Mouse (Mus musculus) forebrain, embryonic 10.5 days (tissue): ENCODE measurements around the gene Sh3rf1. TPM values are rescaled to one million over a fixed set of nuclear protein-coding genes. Genes with fewer than 3 reads are reported as not detected.

Source experiments
- DNase-seq: peaks from one replicate; pipeline ENCODE4 v3.0.0-alpha.2; 2017; ENCODE audit warnings: low spot score; ENCODE audit errors: extremely low spot score
- H3K27ac ChIP-seq: fragments of 300-500 bp; sonication (generic); 2 replicates; pipeline ENCODE4 v1.5.1; 2016; ENCODE audit warnings: mild to moderate bottlenecking
- H3K27me3 ChIP-seq: fragments of 300-500 bp; sonication (generic); 2 replicates; pipeline ENCODE4 v1.6.1; 2016; ENCODE audit warnings: mild to moderate bottlenecking; ENCODE audit not compliant: poor library complexity, severe bottlenecking
- H3K36me3 ChIP-seq: fragments of 300-500 bp; sonication (generic); replicated peaks from 2 replicates; pipeline ENCODE4 v1.6.1; 2016; ENCODE audit warnings: mild to moderate bottlenecking, moderate library complexity
- H3K4me1 ChIP-seq: fragments of 300-500 bp; sonication (generic); 2 replicates; pipeline ENCODE4 v1.6.1; 2016
- H3K4me3 ChIP-seq: fragments of 300-500 bp; sonication (generic); 2 replicates; pipeline ENCODE4 v1.5.1; 2016; ENCODE audit warnings: mild to moderate bottlenecking, moderate library complexity
- H3K9me3 ChIP-seq: fragments of 300-500 bp; sonication (generic); 2 replicates; pipeline ENCODE4 v1.6.1; 2016; ENCODE audit warnings: mild to moderate bottlenecking, moderate library complexity
- WGBS: fragments of 180-500 bp; shearing (Covaris S2); methylation state at CpG from one replicate; pipeline ENCODE4 v1.1.7; 2016; 5-methylcytosine and 5-hydroxymethylcytosine counted together
- polyA plus RNA-seq: library from polyadenylated mRNA; unstranded; fragments of >200 nt; fragmentation: Nextera tagmentation; extraction: Ambion mirVana; gene quantifications from 2 replicates; pipeline ENCODE4 v1.2.1, GENCODE M21; 2016

The Sh3rf1 gene
- polyA plus RNA-seq, 1 experiment from 2014 or later, result 18.2 TPM

GRCm38 (mm10) chr8:61203035-61203826 is 20.4 kb upstream of the Sh3rf1 start:
- 90% methylated on average over 5 of the region's 5 CpGs for WGBS
- no peak for DNase-seq
- H3K27ac ChIP-seq, result no peak overlapping the region
- no peaks in the 10 kb centered on the region for H3K36me3 ChIP-seq
- H3K27me3 ChIP-seq, result no peaks in the 10 kb centered on the region
- no peak overlapping the region for H3K4me3 ChIP-seq
- 0 out of 2 replicates have a peak, but pooled peaks cover 5% of the 10 kb centered on the region for H3K9me3 ChIP-seq
- H3K4me1 ChIP-seq, result peaks cover 9% of the 10 kb centered on the region

- 90% methylated on average over 2 of the region's 2 CpGs for WGBS
- DNase-seq, result no peak
- H3K4me1 ChIP-seq, result peaks cover 11% of the 10 kb centered on the region
- H3K36me3 ChIP-seq, result no peaks in the 10 kb centered on the region
- no peak overlapping the region for H3K4me3 ChIP-seq
- no peak overlapping the region for H3K27ac ChIP-seq
- H3K9me3 ChIP-seq, result no peaks in the 10 kb centered on the region
- no peaks in the 10 kb centered on the region for H3K27me3 ChIP-seq
These were observed 16.8 kb upstream of the Sh3rf1 start for GRCm38 (mm10) chr8:61206876-61207275.

- no peak for DNase-seq
- peaks cover 11% of the 10 kb centered on the region for H3K4me1 ChIP-seq
- H3K36me3 ChIP-seq, result no peaks in the 10 kb centered on the region
- H3K27me3 ChIP-seq, result no peaks in the 10 kb centered on the region
- H3K4me3 ChIP-seq, result no peak overlapping the region
- H3K27ac ChIP-seq, result no peak overlapping the region
- no peaks in the 10 kb centered on the region for H3K9me3 ChIP-seq
- WGBS, result 72% methylated on average over 4 of the region's 4 CpGs
These were observed 16.0 kb upstream of the Sh3rf1 start for GRCm38 (mm10) chr8:61207636-61208035.

GRCm38 (mm10) chr8:61208719-61209118 is 15.0 kb upstream of the Sh3rf1 start:
- WGBS, result 93% methylated on average over 9 of the region's 9 CpGs
- Histone ChIP-seq H3K9me3 (no peaks in the 10 kb centered on the region), H3K4me3 (no peak overlapping the region), H3K36me3 (no peaks in the 10 kb centered on the region), H3K27me3 (no peaks in the 10 kb centered on the region), H3K4me1 (peaks cover 11% of the 10 kb centered on the region), H3K27ac (no peak overlapping the region)
- DNase-seq, result no peak

GRCm38 (mm10) chr8:61210836-61211235 is 12.8 kb upstream of the Sh3rf1 start:
- no peak for DNase-seq
- H3K9me3 ChIP-seq, result no peaks in the 10 kb centered on the region
- WGBS, result 88% methylated on average over 8 of the region's 8 CpGs

GRCm38 (mm10) chr8:61215081-61215819 is 8.4 kb upstream of the Sh3rf1 start:
- Histone ChIP-seq H3K4me1 (peaks cover 15% of the 10 kb centered on the region), H3K27me3 (no peaks in the 10 kb centered on the region), H3K4me3 (no peak overlapping the region), H3K27ac (no peak overlapping the region), H3K36me3 (no peaks in the 10 kb centered on the region), H3K9me3 (no peaks in the 10 kb centered on the region)
- no peak for DNase-seq
- 70% methylated on average over 5 of the region's 5 CpGs for WGBS

More at GRCm38 (mm10) chr8:61210836-61211235, 12.8 kb upstream of the Sh3rf1 start:
- Histone ChIP-seq H3K27ac (no peak overlapping the region), H3K4me1 (peaks cover 18% of the 10 kb centered on the region), H3K27me3 (no peaks in the 10 kb centered on the region), H3K4me3 (no peak overlapping the region), H3K36me3 (no peaks in the 10 kb centered on the region)

GRCm38 (mm10) chr8:61217017-61217416 is 6.7 kb upstream of the Sh3rf1 start:
- H3K9me3 ChIP-seq, result no peaks in the 10 kb centered on the region
- H3K27me3 ChIP-seq, result 0 out of 2 replicates have a peak, but pooled peaks cover 4% of the 10 kb centered on the region
- peaks cover 15% of the 10 kb centered on the region for H3K4me1 ChIP-seq
- H3K4me3 ChIP-seq, result no peak overlapping the region
- no peak overlapping the region for H3K27ac ChIP-seq
- DNase-seq, result no peak
- 63% methylated on average over 3 of the region's 3 CpGs for WGBS
- no peaks in the 10 kb centered on the region for H3K36me3 ChIP-seq

- Histone ChIP-seq H3K9me3 (no peaks in the 10 kb centered on the region), H3K27me3 (0 out of 2 replicates have a peak, but pooled peaks cover 8% of the 10 kb centered on the region), H3K36me3 (no peaks in the 10 kb centered on the region), H3K27ac (no peak overlapping the region), H3K4me3 (no peak overlapping the region), H3K4me1 (peaks cover 15% of the 10 kb centered on the region)
- WGBS, result 83% methylated on average over 8 of the region's 8 CpGs
- no peak for DNase-seq
These were observed 6.2 kb upstream of the Sh3rf1 start for GRCm38 (mm10) chr8:61217426-61217825.

- H3K36me3 ChIP-seq, result no peaks in the 10 kb centered on the region
These were observed 5.2 kb upstream of the Sh3rf1 start for GRCm38 (mm10) chr8:61218439-61218838.

GRCm38 (mm10) chr8:61223283-61223682 is 389 bp upstream of the Sh3rf1 start:
- no peak for DNase-seq
- Histone ChIP-seq H3K36me3 (peaks cover 17% of the 10 kb centered on the region), H3K27ac (peak overlapping the region; percentile 97), H3K9me3 (no peaks in the 10 kb centered on the region), H3K27me3 (0 out of 2 replicates have a peak, but pooled peaks cover 12% of the 10 kb centered on the region), H3K4me3 (peak overlapping the region; percentile 87), H3K4me1 (peaks cover 51% of the 10 kb centered on the region)
- WGBS, result 21% methylated on average over 5 of the region's 5 CpGs

More at GRCm38 (mm10) chr8:61218439-61218838, 5.2 kb upstream of the Sh3rf1 start:
- WGBS, result 98% methylated on average over 2 of the region's 2 CpGs
- Histone ChIP-seq H3K27me3 (0 out of 2 replicates have a peak, but pooled peaks cover 12% of the 10 kb centered on the region), H3K9me3 (no peaks in the 10 kb centered on the region), H3K27ac (no peak overlapping the region), H3K4me3 (no peak overlapping the region), H3K4me1 (peaks cover 23% of the 10 kb centered on the region)
- no peak for DNase-seq

GRCm38 (mm10) chr8:61224380-61225092 is 864 bp downstream of the Sh3rf1 start:
- WGBS, result under 1% methylated on average over 41 of the region's 41 CpGs
- H3K9me3 ChIP-seq, result no peaks in the 10 kb centered on the region
- peaks cover 62% of the 10 kb centered on the region for H3K4me1 ChIP-seq
- H3K27me3 ChIP-seq, result 0 out of 2 replicates have a peak, but pooled peaks cover 12% of the 10 kb centered on the region
- peak overlapping the region; percentile 97 for H3K27ac ChIP-seq
- peaks cover 26% of the 10 kb centered on the region for H3K36me3 ChIP-seq
- H3K4me3 ChIP-seq, result peak overlapping the region; percentile 87
- peak; percentile 52 for DNase-seq

- Histone ChIP-seq H3K27ac (peak overlapping the region; percentile 13), H3K9me3 (no peaks in the 10 kb centered on the region), H3K4me1 (peaks cover 69% of the 10 kb centered on the region), H3K27me3 (0 out of 2 replicates have a peak, but pooled peaks cover 12% of the 10 kb centered on the region), H3K4me3 (peak overlapping the region; percentile 87), H3K36me3 (peaks cover 37% of the 10 kb centered on the region)
- WGBS, result 50% methylated on average over 20 of the region's 20 CpGs
- no peak for DNase-seq
These were observed 2.1 kb downstream of the Sh3rf1 start for GRCm38 (mm10) chr8:61225581-61226395.
